14 mouse cellular contexts compared by ENCODE assay signal in genomic region chr6:53906871-53907270, GRCm38 (mm10).
A peak's percentile ranks its signal among the peaks of the same experiment; 100 is the strongest.
DNase-seq lines count a peak whose midpoint lies in the region; ATAC-seq lines count a peak whose summit lies in the region.
"Had no signal": no experiment of that assay in that cellular context is flagged by ENCODE, and none has a peak within 500 bp of the region (broad histone marks: within the 10 kb centered on the region; RNA-seq: fewer than 3 reads in every experiment).

No protein-coding gene starts in this region.

- peaks cover 21% of the 10 kb centered on the region for H3K4me1 ChIP-seq in heart, embryonic 15.5 days (replicated peaks)
- H3K4me1 ChIP-seq in embryonic facial prominence, embryonic 12.5 days, result peaks cover 21% of the 10 kb centered on the region
- H3K4me1 ChIP-seq in kidney, embryonic 14.5 days (ENCODE audit: control insufficient read depth, insufficient read depth, low read length), result peaks cover 61% of the 10 kb centered on the region
- H3K4me1 ChIP-seq in limb, embryonic 12.5 days (replicated peaks), result peaks cover 55% of the 10 kb centered on the region
- peaks cover 4% of the 10 kb centered on the region; the same call in 1 of the 2 replicates for H3K4me1 ChIP-seq in midbrain, embryonic 14.5 days (ENCODE audit: control insufficient read depth, insufficient read depth, low read length)

- intact Hi-C loops in heart, postnatal 14 days (cut with DNase I), result loop anchor here (5.0 kb wide), 1 partner anchor 45 kb away; no protein-coding TSS in a partner anchor

- no peaks in the 10 kb centered on the region; the same call in 1 of the 2 replicates for H3K27me3 ChIP-seq in heart, embryonic 15.5 days
- H3K27me3 ChIP-seq in embryonic facial prominence, embryonic 12.5 days, result no peaks in the 10 kb centered on the region
- H3K27me3 ChIP-seq in kidney, embryonic 14.5 days (ENCODE audit: control insufficient read depth, insufficient read depth, low read length), result no peaks in the 10 kb centered on the region
- H3K27me3 ChIP-seq in limb, embryonic 12.5 days, result no peaks in the 10 kb centered on the region
- H3K27me3 ChIP-seq in midbrain, embryonic 14.5 days (ENCODE audit: control insufficient read depth, insufficient read depth, low read length), result no peaks in the 10 kb centered on the region
- H3K27me3 ChIP-seq: intestine, embryonic 15.5 days had no signal

- no peaks in the 10 kb centered on the region for H3K36me3 ChIP-seq in heart, embryonic 15.5 days
- H3K36me3 ChIP-seq in embryonic facial prominence, embryonic 12.5 days, result no peaks in the 10 kb centered on the region
- H3K36me3 ChIP-seq in kidney, embryonic 14.5 days (ENCODE audit: control insufficient read depth, insufficient read depth, low read length), result no peaks in the 10 kb centered on the region
- H3K36me3 ChIP-seq in limb, embryonic 12.5 days, result no peaks in the 10 kb centered on the region
- no peaks in the 10 kb centered on the region for H3K36me3 ChIP-seq in midbrain, embryonic 14.5 days (ENCODE audit: control insufficient read depth, insufficient read depth, low read length)
- H3K36me3 ChIP-seq: intestine, embryonic 15.5 days had no signal

- H3K27ac ChIP-seq in heart, embryonic 15.5 days, result 0 out of 2 replicates have a peak overlapping the region, but pooled peaks have one; percentile 9
- H3K27ac ChIP-seq in embryonic facial prominence, embryonic 12.5 days, result peak overlapping the region; percentile 50; the same call in 1 of the 2 replicates
- peak overlapping the region; percentile 94 for H3K27ac ChIP-seq in kidney, embryonic 14.5 days (ENCODE audit: low read depth, low read length)
- 0 out of 2 replicates have a peak overlapping the region, but pooled peaks have one; percentile 18 for H3K27ac ChIP-seq in limb, embryonic 12.5 days
- H3K27ac ChIP-seq in midbrain, embryonic 14.5 days (replicated peaks; ENCODE audit: low read depth, low read length), result no peak overlapping the region
- H3K27ac ChIP-seq: liver, embryonic 14.5 days; stomach, postnatal 0 days had no signal

- WGBS in heart, embryonic 15.5 days, result 55% methylated on average over 4 of the region's 4 CpGs
- WGBS in embryonic facial prominence, embryonic 12.5 days, result 42% methylated on average over 4 of the region's 4 CpGs
- WGBS in kidney, embryonic 14.5 days, result 40% methylated on average over 4 of the region's 4 CpGs
- 37% methylated on average over 4 of the region's 4 CpGs for WGBS in limb, embryonic 12.5 days
- 79% methylated on average over 4 of the region's 4 CpGs for WGBS in midbrain, embryonic 14.5 days

- H3K9ac ChIP-seq in heart, embryonic 15.5 days, result no peak overlapping the region
- H3K9ac ChIP-seq in embryonic facial prominence, embryonic 12.5 days, result no peak overlapping the region
- no peak overlapping the region for H3K9ac ChIP-seq in kidney, embryonic 14.5 days (ENCODE audit: low read depth, low read length)
- H3K9ac ChIP-seq in limb, embryonic 12.5 days (replicated peaks), result no peak overlapping the region
- no peak overlapping the region for H3K9ac ChIP-seq in midbrain, embryonic 14.5 days (replicated peaks; ENCODE audit: low read length)
- H3K9ac ChIP-seq: intestine, embryonic 15.5 days; liver, embryonic 14.5 days had no signal

- no peak for ATAC-seq in heart, embryonic 15.5 days (replicated peaks; ENCODE audit: insufficient number of reproducible peaks, insufficient read depth, low FRiP score, low read depth)
- ATAC-seq in embryonic facial prominence, embryonic 12.5 days (ENCODE audit: insufficient number of reproducible peaks, insufficient read depth, low FRiP score, low TSS enrichment), result no peak
- ATAC-seq in kidney, embryonic 14.5 days (ENCODE audit: low FRiP score, low TSS enrichment), result peak; percentile 48; the same call in 1 of the 2 replicates
- ATAC-seq in limb, embryonic 12.5 days (ENCODE audit: insufficient number of reproducible peaks, insufficient read depth, low FRiP score, low TSS enrichment, low read depth), result no peak
- no peak for ATAC-seq in midbrain, embryonic 14.5 days (ENCODE audit: low FRiP score, low TSS enrichment)

- no peak for DNase-seq in heart, postnatal 14 days
- DNase-seq in midbrain, embryonic 14.5 days, result no peak
- DNase-seq in ovary, postnatal 14 days (ENCODE audit: low spot score), result no peak
- DNase-seq in cerebellum, adult 11-12 months, result no peak
- DNase-seq: cerebellum, adult 2 months; right cerebral cortex, adult 18-20 months; thymus, postnatal 4 days had no signal

- H3K4me2 ChIP-seq in heart, embryonic 15.5 days, result no peak overlapping the region
- no peak overlapping the region for H3K4me2 ChIP-seq in embryonic facial prominence, embryonic 12.5 days (replicated peaks)
- no peak overlapping the region for H3K4me2 ChIP-seq in kidney, embryonic 14.5 days (replicated peaks; ENCODE audit: low read depth, low read length)
- no peak overlapping the region for H3K4me2 ChIP-seq in limb, embryonic 12.5 days
- no peak overlapping the region for H3K4me2 ChIP-seq in midbrain, embryonic 14.5 days (ENCODE audit: low read length)
- H3K4me2 ChIP-seq: intestine, embryonic 15.5 days had no signal

- no peaks in the 10 kb centered on the region for H3K9me3 ChIP-seq in heart, embryonic 15.5 days (replicated peaks)
- no peaks in the 10 kb centered on the region for H3K9me3 ChIP-seq in embryonic facial prominence, embryonic 12.5 days
- no peaks in the 10 kb centered on the region for H3K9me3 ChIP-seq in kidney, embryonic 14.5 days (ENCODE audit: control insufficient read depth, low read length)
- no peaks in the 10 kb centered on the region for H3K9me3 ChIP-seq in limb, embryonic 12.5 days
- no peaks in the 10 kb centered on the region for H3K9me3 ChIP-seq in midbrain, embryonic 14.5 days (ENCODE audit: control insufficient read depth, low read length)
- H3K9me3 ChIP-seq: intestine, embryonic 15.5 days had no signal

- no peak overlapping the region for H3K4me3 ChIP-seq in heart, embryonic 15.5 days
- H3K4me3 ChIP-seq in embryonic facial prominence, embryonic 12.5 days, result no peak overlapping the region
- H3K4me3 ChIP-seq in kidney, embryonic 14.5 days (ENCODE audit: low read length), result no peak overlapping the region
- H3K4me3 ChIP-seq in limb, embryonic 12.5 days (replicated peaks), result no peak overlapping the region
- H3K4me3 ChIP-seq in midbrain, embryonic 14.5 days (replicated peaks; ENCODE audit: low read depth, low read length), result no peak overlapping the region
- H3K4me3 ChIP-seq: intestine, embryonic 15.5 days had no signal
